Mouse (Mus musculus): ENCODE results near the gene Clgn. TPM values are rescaled to one million over a fixed set of nuclear protein-coding genes. Genes with fewer than 3 reads are reported as not detected.

Gene Clgn
- 2.0 and 2.4 TPM in 2 replicates for polyA plus RNA-seq (2021; fragmentation: Nextera tagmentation)
- long read RNA-seq, experiment 1, partial matches to known transcripts, result 4 of 6 reads
- long read RNA-seq, experiment 1, other reads (novel, unspliced or antisense), result 2 of 6 reads
- long read RNA-seq, experiment 2, transcript Clgn-201 (15 exons, 3,902 nt), result major isoform, 13 of 50 reads
- long read RNA-seq, experiment 2, transcript Clgn-202 (15 exons, 2,293 nt), result minor isoform, 5 of 50 reads
- long read RNA-seq, experiment 2, partial matches to known transcripts, result 9 of 50 reads
- long read RNA-seq, experiment 2, other reads (novel, unspliced or antisense), result 23 of 50 reads

DNA sequence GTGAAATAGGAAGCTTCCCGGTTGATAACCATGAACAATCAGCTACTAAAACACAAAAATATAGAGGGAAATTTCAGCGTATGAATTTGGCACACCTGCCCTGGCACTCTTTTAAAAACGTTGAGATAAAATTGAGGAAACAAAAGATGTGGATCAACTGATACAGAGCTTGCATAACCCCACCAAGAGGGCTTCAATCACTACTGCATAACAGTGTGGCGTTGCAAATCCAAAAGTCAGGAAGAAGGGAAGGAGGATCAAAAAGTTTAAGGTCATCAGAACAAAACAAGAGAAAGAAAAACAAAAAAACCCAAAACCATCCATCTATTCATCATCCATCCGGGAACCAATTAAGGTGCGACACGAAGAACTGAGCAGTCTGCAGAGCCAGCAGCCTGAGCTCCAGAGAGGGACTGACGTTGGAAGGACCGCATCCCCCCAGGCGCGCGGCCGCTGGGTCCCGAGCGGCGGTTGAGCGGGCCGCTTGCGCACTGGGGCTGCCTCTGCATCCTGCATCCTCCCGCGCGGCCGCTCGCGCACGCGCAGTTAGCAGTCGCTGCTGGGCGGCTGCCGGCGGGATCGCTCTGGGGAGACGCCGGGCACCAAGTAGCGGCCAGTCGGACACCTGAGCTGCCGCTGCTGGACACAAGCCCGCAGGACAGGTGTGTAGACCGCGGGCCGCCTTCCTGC is at the start of gene Clgn:
Gene Clgn, plus strand, starts transcription at position 552 of the 690 bp plus-strand sequence.

GRCm38 (mm10) chr8:83348263-83348662 is 41.4 kb upstream of the Clgn start, which contains the start of gene Mgat4d:
Gene Mgat4d, plus strand, starts transcription at chr8:83348471.

DNA sequence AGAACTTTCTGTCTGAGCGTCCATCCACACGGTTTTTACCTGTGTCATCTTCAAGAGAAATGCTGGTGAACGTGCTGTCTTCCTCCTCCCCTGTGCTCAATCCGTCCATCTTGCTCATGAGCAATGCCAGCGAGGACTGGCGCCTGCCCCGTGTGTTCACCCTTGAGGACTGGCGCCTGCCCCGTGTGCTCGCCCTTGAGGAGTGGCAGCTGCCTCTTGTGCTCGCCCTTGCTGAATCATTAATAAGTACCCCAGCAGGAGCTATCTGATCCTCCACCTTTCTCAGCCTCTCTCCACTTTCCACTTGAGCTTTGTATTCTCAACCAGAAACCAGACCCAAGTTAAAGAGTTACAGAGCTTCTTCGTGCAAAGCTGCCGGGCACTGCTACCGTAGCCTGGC is 68.6 kb downstream of the Clgn start, which contains the start of gene Scoc:
Gene Scoc, minus strand, starts transcription at position 170 of the 400 bp plus-strand sequence.

Other genes with a start within 250 kb of the Clgn start
- 4.8 and 7.6 TPM in 2 replicates for gene Tbc1d9, start 224.5 kb upstream of the Clgn start, polyA plus RNA-seq (2021; fragmentation: Nextera tagmentation)
- 5.7 and 6.0 TPM in 2 replicates for gene Gm10645, start 223.7 kb upstream of the Clgn start, polyA plus RNA-seq (2021; fragmentation: Nextera tagmentation)
- gene Ucp1, start 99.5 kb upstream of the Clgn start, polyA plus RNA-seq (2021; fragmentation: Nextera tagmentation), result not detected in 2 replicates
- gene Elmod2, start 57.4 kb upstream of the Clgn start, polyA plus RNA-seq (2021; fragmentation: Nextera tagmentation), result 2.7 and 3.7 TPM in 2 replicates
- gene Mgat4d, start 41.4 kb upstream of the Clgn start, polyA plus RNA-seq (2021; fragmentation: Nextera tagmentation), result not detected in 2 replicates
- gene Scoc, start 68.5 kb downstream of the Clgn start, polyA plus RNA-seq (2021; fragmentation: Nextera tagmentation), result 429 and 455 TPM in 2 replicates
- gene Olfr370, start 145.9 kb downstream of the Clgn start, polyA plus RNA-seq (2021; fragmentation: Nextera tagmentation), result not detected in 2 replicates
- 527 and 627 TPM in 2 replicates for gene Ndufb7, start 176.8 kb downstream of the Clgn start, polyA plus RNA-seq (2021; fragmentation: Nextera tagmentation)
- 1,403 and 1,488 TPM in 2 replicates for gene Tecr, start 218.1 kb downstream of the Clgn start, polyA plus RNA-seq (2021; fragmentation: Nextera tagmentation)
- 35.0 and 40.0 TPM in 2 replicates for gene Dnajb1, start 218.3 kb downstream of the Clgn start, polyA plus RNA-seq (2021; fragmentation: Nextera tagmentation)